Mouse (Mus musculus): ENCODE data around the gene 9130213A22Rik. TPM values are rescaled to one million over a fixed set of nuclear protein-coding genes. Genes with fewer than 3 reads are reported as not detected.

Gene 9130213A22Rik
- 0.07 TPM in 1 of 2 replicates, not detected in the other for polyA plus RNA-seq (2015; fragmentation: Nextera tagmentation; extraction: Ambion mirVana)

GRCm38 (mm10) chr11:69122336-69122951 is at the start of gene 9130213A22Rik:
9130213A22Rik (minus strand) TSS chr11:69122589.
- H3K27ac ChIP-seq (ENCODE audit: low read length): peak within 1 kb of the TSS; percentile 79
- under 1% methylated on average over 65 of the region's 66 CpGs for WGBS (ENCODE audit: insufficient replicate concordance)
- H3K9me3 ChIP-seq (replicated peaks; ENCODE audit: control insufficient read depth, low read length): no peaks in the 10 kb centered on the region
- peak within 1 kb of the TSS; percentile 74 for H3K4me3 ChIP-seq (ENCODE audit: low read depth, low read length)
- H3K9ac ChIP-seq (ENCODE audit: low read depth, low read length): peak within 1 kb of the TSS; percentile 66
- H3K27me3 ChIP-seq (ENCODE audit: control insufficient read depth, insufficient read depth, low read depth, low read length): peaks cover 43% of the 10 kb centered on the region
- peak; percentile 30 for ATAC-seq (ENCODE audit: low read depth)
- H3K36me3 ChIP-seq (ENCODE audit: control insufficient read depth, insufficient read depth): no peaks in the 10 kb centered on the region
- peak within 1 kb of the TSS; percentile 95 for H3K4me2 ChIP-seq (ENCODE audit: low read depth, low read length)
- peaks cover 67% of the 10 kb centered on the region for H3K4me1 ChIP-seq (ENCODE audit: control insufficient read depth, low read depth, low read length)

DNA sequence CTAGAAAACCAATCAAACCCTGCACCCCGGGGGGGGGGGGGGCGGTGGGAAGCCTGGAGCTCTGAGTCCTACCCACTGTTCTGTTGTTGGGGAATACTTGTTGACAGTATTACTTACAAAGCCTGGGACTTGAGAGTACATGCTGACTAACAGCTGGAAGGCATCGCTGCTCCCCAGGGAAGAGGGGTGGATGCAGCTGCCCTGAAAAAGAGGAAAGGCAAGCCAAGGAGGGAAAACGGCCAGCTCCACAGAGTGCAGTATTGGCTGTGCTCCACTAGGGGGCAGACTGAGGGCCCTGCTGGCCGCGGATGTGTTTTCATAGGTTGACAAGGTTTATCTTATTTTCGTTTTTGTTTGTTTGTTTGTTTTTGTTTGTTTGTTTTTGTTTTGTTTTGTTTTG is 49.2 kb upstream of the 9130213A22Rik start:
- no peaks in the 10 kb centered on the region for H3K36me3 ChIP-seq (ENCODE audit: control insufficient read depth, insufficient read depth)
- H3K9me3 ChIP-seq (replicated peaks; ENCODE audit: control insufficient read depth, low read length): no peaks in the 10 kb centered on the region
- H3K4me3 ChIP-seq (ENCODE audit: low read depth, low read length): no peak overlapping the region
- no peak overlapping the region for H3K4me2 ChIP-seq (ENCODE audit: low read depth, low read length)
- H3K27me3 ChIP-seq (ENCODE audit: control insufficient read depth, insufficient read depth, low read depth, low read length): no peaks in the 10 kb centered on the region
- no peak for ATAC-seq (ENCODE audit: low read depth)
- no peaks in the 10 kb centered on the region for H3K4me1 ChIP-seq (ENCODE audit: control insufficient read depth, low read depth, low read length)
- H3K9ac ChIP-seq (ENCODE audit: low read depth, low read length): no peak overlapping the region
- WGBS (ENCODE audit: insufficient replicate concordance): 25% methylated on average over 7 of the region's 7 CpGs
- H3K27ac ChIP-seq (ENCODE audit: low read length): no peak overlapping the region

GRCm38 (mm10) chr11:69169313-69169712 is 46.9 kb upstream of the 9130213A22Rik start:
- no peaks in the 10 kb centered on the region for H3K9me3 ChIP-seq (replicated peaks; ENCODE audit: control insufficient read depth, low read length)
- 69% methylated on average over 12 of the region's 12 CpGs for WGBS (ENCODE audit: insufficient replicate concordance)
- no peaks in the 10 kb centered on the region; the same call in 1 of the 2 replicates for H3K27me3 ChIP-seq (ENCODE audit: control insufficient read depth, insufficient read depth, low read depth, low read length)
- no peak overlapping the region for H3K4me2 ChIP-seq (ENCODE audit: low read depth, low read length)
- no peak for ATAC-seq (ENCODE audit: low read depth)
- no peaks in the 10 kb centered on the region for H3K36me3 ChIP-seq (ENCODE audit: control insufficient read depth, insufficient read depth)
- no peaks in the 10 kb centered on the region for H3K4me1 ChIP-seq (ENCODE audit: control insufficient read depth, low read depth, low read length)
- no peak overlapping the region for H3K4me3 ChIP-seq (ENCODE audit: low read depth, low read length)
- no peak overlapping the region for H3K9ac ChIP-seq (ENCODE audit: low read depth, low read length)
- H3K27ac ChIP-seq (ENCODE audit: low read length): no peak overlapping the region

GRCm38 (mm10) chr11:69156800-69157199 is 34.4 kb upstream of the 9130213A22Rik start, which contains the start of gene Alox12b:
Alox12b (plus strand) TSS chr11:69156989.
- no peak within 1 kb of the TSS for H3K27ac ChIP-seq (ENCODE audit: low read length)
- H3K36me3 ChIP-seq (ENCODE audit: control insufficient read depth, insufficient read depth): no peaks in the 10 kb centered on the region
- no peak within 1 kb of the TSS for H3K4me2 ChIP-seq (ENCODE audit: low read depth, low read length)
- no peak within 1 kb of the TSS for H3K9ac ChIP-seq (ENCODE audit: low read depth, low read length)
- WGBS (ENCODE audit: insufficient replicate concordance): 6% methylated on average over 18 of the region's 18 CpGs
- H3K27me3 ChIP-seq (ENCODE audit: control insufficient read depth, insufficient read depth, low read depth, low read length): peaks cover 15% of the 10 kb centered on the region
- no peak within 1 kb of the TSS for H3K4me3 ChIP-seq (ENCODE audit: low read depth, low read length)
- ATAC-seq (ENCODE audit: low read depth): no peak
- H3K4me1 ChIP-seq (ENCODE audit: control insufficient read depth, low read depth, low read length): no peaks in the 10 kb centered on the region; the same call in 1 of the 2 replicates
- H3K9me3 ChIP-seq (replicated peaks; ENCODE audit: control insufficient read depth, low read length): no peaks in the 10 kb centered on the region

DNA sequence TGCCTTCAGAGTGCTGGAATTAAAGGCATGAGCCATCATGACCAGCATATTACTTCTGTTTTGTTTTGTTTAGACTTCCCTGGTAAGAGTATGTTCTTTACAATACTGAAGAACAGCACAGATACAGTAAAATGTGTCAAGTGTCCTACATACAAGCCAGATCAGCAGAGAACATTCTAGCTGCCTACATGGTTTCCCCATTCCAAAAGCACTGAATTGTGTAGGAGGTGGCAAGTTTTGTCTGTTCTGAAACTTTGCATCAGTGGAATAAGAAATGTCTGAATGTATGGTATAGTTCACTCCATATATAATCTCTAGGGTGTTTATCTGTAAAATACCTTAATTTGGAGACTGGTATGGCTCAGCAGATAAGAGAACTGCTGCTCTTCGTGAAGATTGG is 33.0 kb upstream of the 9130213A22Rik start:
- 4% methylated on average over 1 of the region's 1 CpGs for WGBS (ENCODE audit: insufficient replicate concordance)
- H3K27me3 ChIP-seq (ENCODE audit: control insufficient read depth, insufficient read depth, low read depth, low read length): peaks cover 17% of the 10 kb centered on the region
- no peak overlapping the region for H3K4me2 ChIP-seq (ENCODE audit: low read depth, low read length)
- no peak overlapping the region for H3K4me3 ChIP-seq (ENCODE audit: low read depth, low read length)
- H3K4me1 ChIP-seq (ENCODE audit: control insufficient read depth, low read depth, low read length): no peaks in the 10 kb centered on the region; the same call in 1 of the 2 replicates
- ATAC-seq (ENCODE audit: low read depth): no peak
- no peaks in the 10 kb centered on the region for H3K36me3 ChIP-seq (ENCODE audit: control insufficient read depth, insufficient read depth)
- H3K9ac ChIP-seq (ENCODE audit: low read depth, low read length): no peak overlapping the region
- no peak overlapping the region for H3K27ac ChIP-seq (ENCODE audit: low read length)
- H3K9me3 ChIP-seq (replicated peaks; ENCODE audit: control insufficient read depth, low read length): no peaks in the 10 kb centered on the region

DNA sequence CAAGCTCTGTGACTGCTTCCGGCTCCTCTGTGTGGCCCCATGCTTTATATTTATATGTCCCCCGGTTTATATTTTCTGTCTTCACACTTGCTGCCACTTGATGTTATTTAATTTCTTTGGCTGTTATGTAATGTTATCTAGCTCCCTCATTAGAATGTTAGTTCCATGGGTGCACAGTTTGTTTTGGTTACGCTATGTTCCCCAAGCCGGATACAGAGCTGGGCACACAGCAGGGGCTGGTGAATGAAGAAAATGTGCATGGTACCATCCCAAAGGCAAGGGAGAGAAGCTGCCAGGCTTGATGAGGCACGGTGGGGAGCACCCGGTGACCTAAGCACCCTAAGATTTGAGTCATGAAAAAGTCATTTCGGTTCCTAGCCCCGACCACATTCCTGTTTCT is 31.4 kb upstream of the 9130213A22Rik start:
- no peak for ATAC-seq (ENCODE audit: low read depth)
- Histone ChIP-seq H3K4me3 (ENCODE audit: low read depth, low read length) (no peak overlapping the region), H3K27ac (ENCODE audit: low read length) (no peak overlapping the region), H3K4me1 (ENCODE audit: control insufficient read depth, low read depth, low read length) (no peaks in the 10 kb centered on the region; the same call in 1 of the 2 replicates), H3K9ac (ENCODE audit: low read depth, low read length) (no peak overlapping the region), H3K27me3 (ENCODE audit: control insufficient read depth, insufficient read depth, low read depth, low read length) (peaks cover 17% of the 10 kb centered on the region), H3K36me3 (ENCODE audit: control insufficient read depth, insufficient read depth) (no peaks in the 10 kb centered on the region), H3K4me2 (ENCODE audit: low read depth, low read length) (no peak overlapping the region), H3K9me3 (replicated peaks; ENCODE audit: control insufficient read depth, low read length) (no peaks in the 10 kb centered on the region)
- 58% methylated on average over 8 of the region's 8 CpGs for WGBS (ENCODE audit: insufficient replicate concordance)

- H3K9ac ChIP-seq (ENCODE audit: low read depth, low read length): no peak overlapping the region
- ATAC-seq (ENCODE audit: low read depth): no peak
- WGBS (ENCODE audit: insufficient replicate concordance): 63% methylated on average over 6 of the region's 6 CpGs
These were observed 28.6 kb upstream of the 9130213A22Rik start for GRCm38 (mm10) chr11:69151004-69151403.

DNA sequence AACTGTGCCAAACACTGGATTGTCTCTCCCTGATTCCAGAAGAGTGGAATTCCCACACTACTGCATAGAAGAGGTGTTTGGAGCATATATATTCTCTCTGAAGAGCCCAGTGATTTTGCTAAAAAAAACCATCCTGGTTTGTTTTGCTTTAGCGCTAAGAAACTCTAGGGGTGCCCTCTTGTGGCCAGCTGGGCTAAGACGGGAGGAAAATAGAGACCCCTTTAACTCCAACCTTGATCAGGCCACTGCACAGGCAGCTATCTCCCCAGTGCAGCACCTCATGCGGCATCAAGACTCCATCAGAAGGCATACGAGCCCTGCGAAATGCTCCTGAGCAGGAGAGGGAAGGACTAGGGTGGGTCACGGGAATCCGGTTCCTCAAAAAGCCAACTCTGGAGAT is 28.1 kb upstream of the 9130213A22Rik start:
- WGBS (ENCODE audit: insufficient replicate concordance): 3% methylated on average over 7 of the region's 7 CpGs
- Histone ChIP-seq H3K27ac (ENCODE audit: low read length) (no peak overlapping the region), H3K4me1 (ENCODE audit: control insufficient read depth, low read depth, low read length) (no peaks in the 10 kb centered on the region; the same call in 1 of the 2 replicates), H3K36me3 (ENCODE audit: control insufficient read depth, insufficient read depth) (no peaks in the 10 kb centered on the region), H3K9ac (ENCODE audit: low read depth, low read length) (no peak overlapping the region), H3K4me2 (ENCODE audit: low read depth, low read length) (0 out of 2 replicates have a peak overlapping the region, but pooled peaks have one; percentile 0), H3K9me3 (replicated peaks; ENCODE audit: control insufficient read depth, low read length) (no peaks in the 10 kb centered on the region), H3K27me3 (ENCODE audit: control insufficient read depth, insufficient read depth, low read depth, low read length) (0 out of 2 replicates have a peak, but pooled peaks cover 2% of the 10 kb centered on the region), H3K4me3 (ENCODE audit: low read depth, low read length) (no peak overlapping the region)
- ATAC-seq (ENCODE audit: low read depth): no peak

More at GRCm38 (mm10) chr11:69151004-69151403, 28.6 kb upstream of the 9130213A22Rik start:
- 0 out of 2 replicates have a peak, but pooled peaks cover 2% of the 10 kb centered on the region for H3K27me3 ChIP-seq (ENCODE audit: control insufficient read depth, insufficient read depth, low read depth, low read length)
- no peak overlapping the region for H3K4me3 ChIP-seq (ENCODE audit: low read depth, low read length)
- 0 out of 2 replicates have a peak overlapping the region, but pooled peaks have one; percentile 0 for H3K4me2 ChIP-seq (ENCODE audit: low read depth, low read length)
- H3K9me3 ChIP-seq (replicated peaks; ENCODE audit: control insufficient read depth, low read length): no peaks in the 10 kb centered on the region
- no peaks in the 10 kb centered on the region; the same call in 1 of the 2 replicates for H3K4me1 ChIP-seq (ENCODE audit: control insufficient read depth, low read depth, low read length)
- no peak overlapping the region for H3K27ac ChIP-seq (ENCODE audit: low read length)
- no peaks in the 10 kb centered on the region for H3K36me3 ChIP-seq (ENCODE audit: control insufficient read depth, insufficient read depth)

DNA sequence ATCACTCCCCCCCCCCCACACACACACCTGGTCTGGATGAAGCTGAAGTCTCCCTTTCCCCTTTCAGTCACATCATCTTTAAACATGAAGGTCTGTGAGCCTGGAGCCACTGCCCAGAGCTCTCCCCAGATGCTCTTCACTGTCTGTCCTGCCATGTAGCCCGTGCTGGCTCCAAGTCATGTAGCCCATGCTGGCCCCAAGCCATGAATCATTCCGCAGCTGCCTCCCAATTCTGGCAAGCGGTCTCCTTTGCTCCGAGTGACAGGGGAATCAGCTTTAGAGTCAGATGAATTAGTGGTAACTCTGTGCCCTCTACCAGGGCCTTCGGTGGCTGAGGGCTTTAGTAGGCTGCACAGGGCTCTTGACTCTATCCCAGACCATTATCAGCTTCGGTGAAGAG is 27.3 kb upstream of the 9130213A22Rik start:
- 67% methylated on average over 6 of the region's 6 CpGs for WGBS (ENCODE audit: insufficient replicate concordance)
- no peak for ATAC-seq (ENCODE audit: low read depth)
- 0 out of 2 replicates have a peak, but pooled peaks cover 2% of the 10 kb centered on the region for H3K27me3 ChIP-seq (ENCODE audit: control insufficient read depth, insufficient read depth, low read depth, low read length)
- H3K4me2 ChIP-seq (ENCODE audit: low read depth, low read length): no peak overlapping the region
- H3K9ac ChIP-seq (ENCODE audit: low read depth, low read length): no peak overlapping the region
- H3K27ac ChIP-seq (ENCODE audit: low read length): no peak overlapping the region
- H3K36me3 ChIP-seq (ENCODE audit: control insufficient read depth, insufficient read depth): no peaks in the 10 kb centered on the region
- no peaks in the 10 kb centered on the region for H3K9me3 ChIP-seq (replicated peaks; ENCODE audit: control insufficient read depth, low read length)
- no peaks in the 10 kb centered on the region for H3K4me1 ChIP-seq (ENCODE audit: control insufficient read depth, low read depth, low read length)
- H3K4me3 ChIP-seq (ENCODE audit: low read depth, low read length): no peak overlapping the region
